Mouse (Mus musculus): ENCODE results near the gene Cacna1g. TPM values are rescaled to one million over a fixed set of nuclear protein-coding genes. Genes with fewer than 3 reads are reported as not detected.

The Cacna1g gene
- 1.8 and 1.9 TPM in 2 replicates for polyA plus RNA-seq (2015; fragmentation: Nextera tagmentation; extraction: Ambion mirVana)

GRCm38 (mm10) chr11:94473707-94474543 is at the start of gene Cacna1g:
Gene Cacna1g, minus strand, starts transcription at chr11:94474198.

GRCm38 (mm10) chr11:94521219-94521843 is 47.3 kb upstream of the Cacna1g start, which contains the start of gene Mycbpap:
Gene Mycbpap, minus strand, starts transcription at chr11:94521742.

DNA sequence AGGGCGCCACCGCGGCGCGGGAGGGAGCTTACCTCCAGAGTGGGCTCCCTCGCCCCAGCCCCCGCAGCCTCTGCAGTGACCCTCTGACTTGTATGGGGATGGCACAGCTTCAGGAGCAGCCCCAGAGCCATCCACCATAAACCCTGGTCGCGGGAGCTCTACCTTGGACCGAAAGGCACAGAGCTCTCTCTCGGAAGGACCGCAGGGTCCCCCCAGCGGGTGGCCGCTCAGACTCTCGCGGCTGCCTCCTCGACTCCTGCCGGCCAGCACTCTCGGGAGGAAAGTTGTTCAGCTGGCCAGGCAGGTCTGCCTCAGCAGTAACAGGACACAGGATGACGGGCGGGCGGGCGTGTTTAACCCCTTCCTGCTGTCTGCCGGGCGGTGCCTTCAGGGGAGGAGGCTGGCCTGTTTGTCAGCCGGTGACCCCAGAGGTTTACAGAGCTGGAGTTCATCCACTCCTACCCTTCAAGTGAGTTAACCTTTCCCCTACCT is 25.7 kb upstream of the Cacna1g start, which contains the start of gene Epn3:
TSS of gene Epn3 (minus strand) at position 314 of the 492 bp plus-strand sequence.

GRCm38 (mm10) chr11:94486001-94486400 is 12.0 kb upstream of the Cacna1g start, which contains the start of gene Spata20:
Gene Spata20, minus strand, starts transcription at chr11:94486179.

GRCm38 (mm10) chr11:94392672-94393109 is 81.3 kb downstream of the Cacna1g start, which contains the start of gene Abcc3:
Gene Abcc3, minus strand, starts transcription at chr11:94392997.

Other genes starting within 250 kb of the Cacna1g start
- 2.5 and 4.1 TPM in 2 replicates for gene Wfikkn2, start 228.2 kb downstream of the Cacna1g start, polyA plus RNA-seq (2015; fragmentation: Nextera tagmentation; extraction: Ambion mirVana)
- gene Gm21885, start 192.3 kb downstream of the Cacna1g start, polyA plus RNA-seq (2015; fragmentation: Nextera tagmentation; extraction: Ambion mirVana): 0.18 and 0.55 TPM in 2 replicates
- gene Luc7l3, start 152.2 kb downstream of the Cacna1g start, polyA plus RNA-seq (2015; fragmentation: Nextera tagmentation; extraction: Ambion mirVana): 61.7 and 75.9 TPM in 2 replicates
- gene Ankrd40, start 146.2 kb downstream of the Cacna1g start, polyA plus RNA-seq (2015; fragmentation: Nextera tagmentation; extraction: Ambion mirVana): 27.6 and 35.5 TPM in 2 replicates
- 4.8 and 5.8 TPM in 2 replicates for gene Abcc3, start 81.2 kb downstream of the Cacna1g start, polyA plus RNA-seq (2015; fragmentation: Nextera tagmentation; extraction: Ambion mirVana)
- gene Spata20, start 12.0 kb upstream of the Cacna1g start, polyA plus RNA-seq (2015; fragmentation: Nextera tagmentation; extraction: Ambion mirVana): 0.08 TPM in 1 of 2 replicates, not detected in the other
- 6.0 and 12.5 TPM in 2 replicates for gene Epn3, start 25.8 kb upstream of the Cacna1g start, polyA plus RNA-seq (2015; fragmentation: Nextera tagmentation; extraction: Ambion mirVana)
- gene Mycbpap, start 47.5 kb upstream of the Cacna1g start, polyA plus RNA-seq (2015; fragmentation: Nextera tagmentation; extraction: Ambion mirVana): 1.7 and 2.1 TPM in 2 replicates
- 2.9 and 4.0 TPM in 2 replicates for gene Rsad1, start 75.1 kb upstream of the Cacna1g start, polyA plus RNA-seq (2015; fragmentation: Nextera tagmentation; extraction: Ambion mirVana)
- 0.27 and 0.63 TPM in 2 replicates for gene Chad, start 90.8 kb upstream of the Cacna1g start, polyA plus RNA-seq (2015; fragmentation: Nextera tagmentation; extraction: Ambion mirVana)
- 5.8 and 14.8 TPM in 2 replicates for gene Acsf2, start 127.7 kb upstream of the Cacna1g start, polyA plus RNA-seq (2015; fragmentation: Nextera tagmentation; extraction: Ambion mirVana)
- gene Lrrc59, start 155.6 kb upstream of the Cacna1g start, polyA plus RNA-seq (2015; fragmentation: Nextera tagmentation; extraction: Ambion mirVana): 56.7 and 86.4 TPM in 2 replicates
- 200 and 258 TPM in 2 replicates for gene Mrpl27, start 179.6 kb upstream of the Cacna1g start, polyA plus RNA-seq (2015; fragmentation: Nextera tagmentation; extraction: Ambion mirVana)
- 3.0 and 3.4 TPM in 2 replicates for gene Eme1, start 179.8 kb upstream of the Cacna1g start, polyA plus RNA-seq (2015; fragmentation: Nextera tagmentation; extraction: Ambion mirVana)
- 16.6 and 17.5 TPM in 2 replicates for gene Xylt2, start 203.3 kb upstream of the Cacna1g start, polyA plus RNA-seq (2015; fragmentation: Nextera tagmentation; extraction: Ambion mirVana)
- gene Gm11541, start 230.3 kb upstream of the Cacna1g start, polyA plus RNA-seq (2015; fragmentation: Nextera tagmentation; extraction: Ambion mirVana): 0.30 and 1.1 TPM in 2 replicates